Mouse (Mus musculus) stomach, postnatal 0 days (tissue): Measurements from ENCODE around the gene Zscan22.

Source experiments
- CTCF ChIP-seq: IDR thresholded peaks from 2 replicates; pipeline ENCODE4 v1.5.1; 2016; ENCODE audit warnings: antibody characterized with exemption, low read depth, mild to moderate bottlenecking, moderate library complexity
- EP300 ChIP-seq: optimal IDR thresholded peaks from 2 replicates; pipeline ENCODE3; 2016; ENCODE audit warnings: antibody characterized with exemption

GRCm38 (mm10) chr7:12954896-12955295 is 57.3 kb downstream of the Zscan22 start:
- TF ChIP-seq CTCF, result peak; percentile 47
- TF ChIP-seq EP300, result no peak
